Mouse (Mus musculus) ES-Bruce4 (cell line): Measurements from ENCODE around the gene Zfp462. TPM values are rescaled to one million over a fixed set of nuclear protein-coding genes. Genes with fewer than 3 reads are reported as not detected.

ENCODE experiments used
- H3K27ac ChIP-seq: 2 replicates; pipeline ENCODE4 v1.5.1; 2012; ENCODE audit warnings: low read length, inconsistent platforms; ENCODE audit not compliant: insufficient read depth
- H3K27me3 ChIP-seq: 2 replicates; pipeline ENCODE4 v1.6.1; 2012; ENCODE audit warnings: mild to moderate bottlenecking, low read length, inconsistent platforms; ENCODE audit not compliant: control insufficient read depth, poor library complexity, insufficient read depth, severe bottlenecking
- H3K36me3 ChIP-seq: 2 replicates; pipeline ENCODE4 v1.6.1; 2012; ENCODE audit warnings: inconsistent platforms, mild to moderate bottlenecking, low read length, moderate library complexity; ENCODE audit not compliant: control insufficient read depth, poor library complexity, insufficient read depth, severe bottlenecking
- H3K4me1 ChIP-seq: one replicate; pipeline ENCODE4 v1.8.1; 2011; ENCODE audit warnings: low read length; ENCODE audit not compliant: control insufficient read depth, insufficient read depth
- H3K4me3 ChIP-seq: 2 replicates; pipeline ENCODE4 v1.5.1; 2011; ENCODE audit warnings: low read depth, mild to moderate bottlenecking, low read length
- H3K9ac ChIP-seq: 2 replicates; pipeline ENCODE4 v1.6.1; 2012; ENCODE audit warnings: low read depth, mild to moderate bottlenecking, inconsistent platforms; ENCODE audit not compliant: poor library complexity, severe bottlenecking
- H3K9me3 ChIP-seq: replicated peaks from 2 replicates; pipeline ENCODE4 v1.6.1; 2012; ENCODE audit warnings: mild to moderate bottlenecking, low read length, inconsistent platforms; ENCODE audit not compliant: control insufficient read depth, poor library complexity, insufficient read depth, severe bottlenecking
- CTCF ChIP-seq: IDR thresholded peaks from one replicate; pipeline ENCODE4 v1.8.1; 2011; ENCODE audit warnings: low read depth, low read length
- EP300 ChIP-seq: IDR thresholded peaks from 2 replicates; pipeline ENCODE4 v1.6.1; 2011; ENCODE audit warnings: low read depth, low read length; ENCODE audit not compliant: insufficient read depth
- POLR2A ChIP-seq: IDR thresholded peaks from one replicate; pipeline ENCODE4 v1.8.1; 2011; ENCODE audit warnings: low read length; ENCODE audit not compliant: insufficient read depth
- polyA plus RNA-seq: library from polyadenylated mRNA; stranded (reverse); fragments of >200 nt; gene quantifications from 2 replicates; pipeline ENCODE4 v1.2.4, GENCODE M21; 2011; ENCODE audit warnings: low read depth; ENCODE audit not compliant: missing spikeins, insufficient read depth, insufficient read length

The Zfp462 gene
- polyA plus RNA-seq, 1 experiment: 124 TPM

- H3K4me1 ChIP-seq: no peaks in the 10 kb centered on the region
- no peak overlapping the region for H3K27ac ChIP-seq
- no peak overlapping the region for H3K4me3 ChIP-seq
- no peaks in the 10 kb centered on the region for H3K9me3 ChIP-seq
- no peak overlapping the region for H3K9ac ChIP-seq
- TF ChIP-seq CTCF (no peak), POLR2A (no peak), EP300 (no peak)
- H3K36me3 ChIP-seq: peaks cover 72% of the 10 kb centered on the region
- H3K27me3 ChIP-seq: no peaks in the 10 kb centered on the region
These were observed 132.5 kb downstream of the Zfp462 start for GRCm38 (mm10) chr4:55077133-55077889.

GRCm38 (mm10) chr4:55077902-55078716 is 133.3 kb downstream of the Zfp462 start:
- no peak overlapping the region for H3K4me3 ChIP-seq
- TF ChIP-seq POLR2A (no peak), CTCF (no peak), EP300 (no peak)
- no peaks in the 10 kb centered on the region for H3K4me1 ChIP-seq
- H3K27me3 ChIP-seq: no peaks in the 10 kb centered on the region
- H3K9ac ChIP-seq: no peak overlapping the region
- H3K36me3 ChIP-seq: peaks cover 68% of the 10 kb centered on the region
- H3K9me3 ChIP-seq: no peaks in the 10 kb centered on the region
- no peak overlapping the region for H3K27ac ChIP-seq

GRCm38 (mm10) chr4:55079056-55079455 is 134.2 kb downstream of the Zfp462 start:
- H3K9me3 ChIP-seq: no peaks in the 10 kb centered on the region
- H3K4me1 ChIP-seq: no peaks in the 10 kb centered on the region
- no peaks in the 10 kb centered on the region for H3K27me3 ChIP-seq
- peaks cover 64% of the 10 kb centered on the region for H3K36me3 ChIP-seq
- H3K27ac ChIP-seq: no peak overlapping the region
- no peak overlapping the region for H3K9ac ChIP-seq
- no peak overlapping the region for H3K4me3 ChIP-seq
- TF ChIP-seq POLR2A (no peak), EP300 (no peak), CTCF (no peak)

- H3K27me3 ChIP-seq: no peaks in the 10 kb centered on the region
- no peak overlapping the region for H3K27ac ChIP-seq
- H3K36me3 ChIP-seq: peaks cover 25% of the 10 kb centered on the region
- no peak overlapping the region for H3K4me3 ChIP-seq
- TF ChIP-seq EP300 (no peak), CTCF (no peak), POLR2A (no peak)
- no peaks in the 10 kb centered on the region for H3K4me1 ChIP-seq
- no peak overlapping the region for H3K9ac ChIP-seq
- H3K9me3 ChIP-seq: no peaks in the 10 kb centered on the region
These were observed 139.3 kb downstream of the Zfp462 start for GRCm38 (mm10) chr4:55084080-55084688.

GRCm38 (mm10) chr4:55088153-55088552 is 143.3 kb downstream of the Zfp462 start:
- Histone ChIP-seq H3K9ac (no peak overlapping the region), H3K27ac (no peak overlapping the region)
- TF ChIP-seq EP300: no peak
- TF ChIP-seq CTCF: no peak
- TF ChIP-seq POLR2A: no peak

GRCm38 (mm10) chr4:55088922-55089321 is 144.1 kb downstream of the Zfp462 start:
- H3K9me3 ChIP-seq: peaks cover 3% of the 10 kb centered on the region; the same call in 1 of the 2 replicates
- no peak overlapping the region for H3K4me3 ChIP-seq
- H3K27me3 ChIP-seq: no peaks in the 10 kb centered on the region
- no peaks in the 10 kb centered on the region for H3K4me1 ChIP-seq
- no peak overlapping the region for H3K27ac ChIP-seq
- H3K36me3 ChIP-seq: no peaks in the 10 kb centered on the region
- H3K9ac ChIP-seq: no peak overlapping the region
- no peak for TF ChIP-seq CTCF
- no peak for TF ChIP-seq EP300
- no peak for TF ChIP-seq POLR2A

More at GRCm38 (mm10) chr4:55088153-55088552, 143.3 kb downstream of the Zfp462 start:
- no peak overlapping the region for H3K4me3 ChIP-seq
- no peaks in the 10 kb centered on the region for H3K27me3 ChIP-seq
- no peaks in the 10 kb centered on the region for H3K4me1 ChIP-seq
- H3K36me3 ChIP-seq: peaks cover 4% of the 10 kb centered on the region; the same call in 1 of the 2 replicates
- H3K9me3 ChIP-seq: peaks cover 3% of the 10 kb centered on the region; the same call in 1 of the 2 replicates
